Mouse (Mus musculus): ENCODE results near the gene Gm20388.

The Gm20388 gene

DNA sequence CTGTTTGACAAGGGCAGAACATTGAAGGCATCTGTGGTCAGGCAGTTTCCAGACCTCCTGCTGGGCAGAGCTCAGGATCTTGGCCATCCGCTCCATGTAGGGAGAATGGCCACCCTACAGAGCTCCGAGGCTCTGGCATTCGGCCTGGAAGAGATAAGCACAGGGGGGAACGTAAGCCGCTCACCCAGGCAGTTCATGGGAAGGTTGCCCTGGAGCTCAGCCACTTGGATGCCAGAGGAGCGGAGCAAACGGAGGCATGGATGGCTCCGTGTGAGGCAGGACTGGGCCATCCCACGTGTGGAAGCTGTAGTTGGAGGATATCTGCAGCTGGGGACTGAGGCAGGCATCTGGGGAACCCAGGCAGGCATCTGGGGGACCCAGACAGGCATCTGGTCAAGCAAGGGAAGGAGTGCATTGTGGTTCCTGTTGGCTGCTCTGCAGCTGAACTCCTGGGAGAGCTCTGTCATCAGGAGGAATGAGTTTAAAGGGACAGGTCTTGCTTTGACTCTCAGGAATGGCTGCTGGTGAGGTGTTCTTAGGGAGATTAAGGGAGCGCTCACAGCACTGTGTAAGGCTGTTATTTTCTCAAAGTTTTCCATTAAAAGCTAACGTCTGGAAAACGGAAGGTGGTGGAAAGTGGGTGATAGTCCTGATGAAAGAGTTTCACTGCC is 4406.0 kb downstream of the Gm20388 start:
- in situ Hi-C loops (cut with MboI, MseI) = no loop called here

DNA sequence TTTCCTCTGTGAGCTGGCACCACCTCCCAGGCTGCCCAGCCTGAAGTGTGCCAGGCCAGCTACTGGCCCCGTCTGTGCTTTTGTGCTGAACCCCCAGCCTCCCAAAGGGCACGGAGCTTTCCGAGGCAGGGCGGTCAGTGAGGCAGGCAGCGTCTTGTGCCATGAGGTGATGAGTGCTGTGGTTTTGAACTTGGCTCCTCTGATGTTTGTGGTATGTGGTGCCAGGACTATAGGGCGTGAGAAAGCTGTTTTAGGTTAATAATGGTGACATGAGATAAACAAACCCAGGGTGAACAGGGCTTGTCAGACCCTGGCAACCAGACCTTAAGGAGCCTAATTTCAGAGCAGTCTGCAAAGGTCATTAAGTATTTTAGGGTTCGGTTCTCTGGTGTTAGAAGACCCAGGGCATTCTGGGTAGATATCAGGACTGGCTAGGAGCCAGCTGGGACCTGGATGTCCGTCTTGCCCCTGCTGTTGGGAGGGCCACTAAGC is 4406.6 kb downstream of the Gm20388 start:
- in situ Hi-C loops (cut with MboI, MseI) = no loop called here

DNA sequence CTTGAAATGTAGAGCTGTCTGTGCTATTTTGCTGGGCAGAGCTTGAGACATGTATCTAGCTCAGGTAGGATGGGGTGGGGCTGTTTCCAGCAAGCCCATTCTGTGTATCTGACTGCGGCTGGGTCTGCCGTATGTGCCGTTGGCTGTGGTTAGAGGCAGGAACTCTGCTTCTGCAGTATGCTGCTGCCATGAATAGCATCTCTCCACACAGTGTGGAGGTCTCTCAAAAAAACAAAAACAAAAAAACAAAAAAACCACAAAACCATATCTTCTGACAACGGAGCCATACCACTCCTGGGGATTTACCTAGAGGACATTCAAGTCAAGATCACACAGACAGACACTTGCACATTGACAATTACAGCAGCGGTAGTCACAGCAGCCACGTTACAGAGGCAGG is 4407.2 kb downstream of the Gm20388 start:
- in situ Hi-C loops (cut with MboI, MseI) = no loop called here

DNA sequence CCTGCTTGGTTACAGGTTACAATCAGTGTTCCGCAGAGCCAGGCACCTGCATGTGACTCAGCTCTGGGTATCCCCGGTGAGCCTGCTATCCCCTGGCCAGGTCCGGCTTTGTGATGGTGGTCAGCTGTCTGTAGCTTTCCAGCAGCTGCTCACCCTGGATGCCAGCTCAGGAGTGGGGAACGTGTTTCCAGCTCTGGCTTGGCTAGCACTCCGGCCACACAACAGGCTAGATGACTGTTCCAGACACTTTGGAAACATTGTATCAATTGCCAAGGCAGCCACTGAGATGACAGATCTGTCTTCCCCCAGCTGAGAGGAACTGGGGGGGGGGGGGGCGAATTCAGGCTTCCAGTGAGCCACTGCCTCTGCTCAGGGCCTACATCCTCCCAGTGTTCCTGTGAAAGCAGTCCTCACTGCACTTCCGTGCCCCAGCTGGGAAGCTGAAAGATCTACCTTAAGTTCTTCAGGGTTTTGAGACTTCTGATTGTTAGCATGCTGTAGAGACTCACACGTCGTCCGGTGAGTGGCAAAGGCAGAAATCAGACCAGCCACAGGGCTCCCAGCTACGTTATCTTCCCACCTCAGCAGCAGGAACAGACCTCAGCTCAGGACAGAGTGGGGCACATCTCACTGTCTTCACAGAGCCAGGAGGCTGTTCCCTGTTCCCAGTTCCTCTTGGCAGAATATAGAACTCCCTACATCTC is 4408.1 kb downstream of the Gm20388 start:
- in situ Hi-C loops (cut with MboI, MseI) = no loop called here

DNA sequence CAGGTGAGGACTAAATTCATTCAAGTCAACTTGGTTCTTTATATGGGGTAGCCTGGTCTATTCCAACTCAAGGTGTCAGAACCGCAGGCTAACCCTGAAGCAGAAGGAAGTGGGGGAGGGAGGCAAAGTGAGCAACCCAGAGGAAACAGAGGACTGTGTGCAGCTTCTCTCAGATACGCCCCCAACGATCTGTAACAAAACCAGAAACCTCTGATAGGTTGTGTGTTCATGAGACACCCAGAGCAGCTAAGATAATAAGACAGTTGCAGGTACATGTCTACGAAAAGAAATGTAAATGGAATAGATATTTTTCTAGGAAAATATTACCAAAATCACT is 4408.6 kb downstream of the Gm20388 start:
- in situ Hi-C loops (cut with MboI, MseI) = no loop called here

DNA sequence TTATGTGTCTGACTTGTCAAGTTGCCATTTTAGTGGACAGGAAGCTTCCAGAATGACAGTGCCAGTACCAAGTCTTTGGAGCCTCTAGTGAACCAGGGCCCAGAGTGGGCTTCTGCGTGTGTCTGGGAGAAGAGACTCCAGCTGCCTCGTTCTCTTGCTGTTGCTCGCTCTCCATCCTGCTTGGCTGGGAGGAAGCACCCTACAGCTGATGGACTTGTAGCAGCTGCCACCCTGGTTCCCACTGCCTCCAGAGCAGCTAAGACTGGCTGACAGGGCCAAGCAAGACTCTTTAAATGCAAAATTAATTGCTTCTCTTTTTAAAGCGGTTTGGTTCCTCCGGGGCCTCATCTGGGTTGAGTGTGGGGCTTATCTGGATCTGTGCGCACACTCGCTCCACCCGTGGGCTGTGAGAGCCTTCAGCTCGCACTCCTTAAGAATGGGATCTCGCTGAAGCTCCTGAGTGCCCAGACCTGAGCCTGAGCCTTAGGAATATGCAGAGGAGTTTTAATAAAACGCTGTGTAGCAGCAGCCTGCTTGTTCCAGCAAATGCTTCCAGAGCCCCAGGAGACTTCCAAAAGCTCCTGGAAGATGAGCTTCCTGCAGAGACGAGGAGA is 4410.7 kb downstream of the Gm20388 start:
- in situ Hi-C loops (cut with MboI, MseI) = no loop called here

DNA sequence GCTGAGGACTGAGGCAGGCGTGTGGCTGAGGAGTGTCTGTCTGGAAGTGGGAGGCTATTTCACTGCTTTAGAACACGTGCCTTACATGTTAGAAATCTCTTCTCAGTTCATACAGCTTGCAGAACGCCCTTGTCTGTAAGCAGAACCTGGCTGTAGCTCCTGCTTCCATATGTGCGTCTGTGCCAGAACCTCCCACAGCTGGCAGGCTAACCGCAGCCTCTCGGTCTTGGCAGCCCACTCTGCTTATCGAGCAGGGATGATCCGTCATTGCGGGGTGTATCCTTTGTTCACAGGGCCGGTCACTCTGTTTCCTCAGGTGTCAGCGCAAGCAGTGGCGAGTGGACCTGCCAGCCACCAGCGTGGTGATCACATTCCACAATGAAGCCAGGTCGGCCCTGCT is 4412.7 kb downstream of the Gm20388 start:
- in situ Hi-C loops (cut with MboI, MseI) = no loop called here

DNA sequence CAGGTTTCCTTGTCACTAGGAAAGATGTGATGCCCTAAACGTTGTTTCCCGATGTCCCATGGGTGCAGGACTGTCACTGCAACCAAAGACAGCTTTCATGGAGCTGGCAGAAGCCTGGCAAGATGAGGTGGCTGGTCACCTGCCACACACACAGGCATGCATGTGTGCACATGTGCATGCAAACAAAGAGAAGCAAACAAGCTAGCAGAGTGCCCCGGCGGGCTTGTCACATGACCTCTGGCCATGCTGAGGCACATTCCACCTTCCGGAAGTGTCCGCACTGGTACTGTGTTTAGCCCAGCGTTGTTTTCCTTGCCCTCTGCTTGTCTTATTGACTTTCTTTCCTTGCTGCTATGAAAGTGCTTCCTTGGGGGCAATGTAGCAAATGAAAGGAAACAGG is 4417.6 kb downstream of the Gm20388 start:
- in situ Hi-C loops (cut with MboI, MseI) = no loop called here

DNA sequence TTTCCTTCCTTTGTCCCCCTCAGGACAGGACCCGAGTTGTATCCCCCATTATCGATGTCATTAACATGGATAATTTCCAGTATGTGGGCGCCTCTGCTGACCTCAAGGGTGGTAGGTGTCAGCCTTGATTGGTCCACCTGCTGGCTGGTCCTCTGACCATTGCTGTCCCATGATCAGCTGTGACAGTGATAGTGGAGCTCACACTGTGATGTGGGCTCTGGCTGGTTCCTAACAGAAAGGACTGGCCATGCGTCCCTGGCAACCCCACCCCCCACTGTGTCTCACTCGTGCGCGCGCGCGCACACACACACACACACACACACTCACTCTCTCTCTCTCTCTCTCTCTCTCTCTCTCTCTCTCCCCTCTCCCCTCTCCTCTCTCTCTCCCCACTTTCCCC is 4419.0 kb downstream of the Gm20388 start:
- in situ Hi-C loops (cut with MboI, MseI) = no loop called here

DNA sequence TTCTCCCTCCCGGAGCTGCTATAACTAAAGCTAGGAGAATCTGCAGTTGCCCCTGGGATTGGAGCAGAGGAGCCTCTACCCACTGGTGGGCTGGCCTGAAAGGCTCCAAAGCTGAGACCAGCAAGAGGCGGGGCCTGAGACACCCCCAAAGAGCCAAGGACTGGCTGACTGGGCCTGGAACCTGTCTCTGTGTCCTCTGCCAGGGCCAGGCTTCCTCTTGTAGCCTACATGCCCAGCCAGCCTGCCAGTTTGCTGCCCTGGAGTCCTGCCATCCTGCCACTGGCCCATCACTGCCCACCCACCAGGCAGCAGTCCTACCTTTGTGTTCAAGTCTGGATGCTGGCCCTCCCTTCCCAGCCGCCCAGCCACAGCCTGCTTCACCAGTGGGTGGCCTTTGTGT is 4419.8 kb downstream of the Gm20388 start:
- in situ Hi-C loops (cut with MboI, MseI) = no loop called here

DNA sequence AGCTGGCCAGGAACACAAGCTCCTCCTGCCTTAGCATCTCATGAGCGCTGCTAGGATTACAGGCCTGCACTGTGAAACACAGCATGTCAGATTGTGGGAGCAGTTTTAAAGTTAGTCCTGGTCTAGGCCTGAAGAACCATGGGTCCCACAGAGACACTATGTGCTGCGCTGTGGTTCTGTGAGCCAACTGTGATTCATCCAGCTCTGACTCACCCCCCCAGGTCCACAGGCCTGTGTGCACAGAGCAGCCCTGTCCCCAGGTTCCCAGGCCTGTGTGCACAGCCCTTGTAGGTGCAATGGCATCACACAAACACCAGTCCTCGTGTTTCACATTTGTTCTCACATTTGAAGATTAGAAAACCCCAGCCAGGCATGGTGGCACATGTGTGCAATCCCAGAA is 4420.5 kb downstream of the Gm20388 start:
- in situ Hi-C loops (cut with MboI, MseI) = no loop called here

DNA sequence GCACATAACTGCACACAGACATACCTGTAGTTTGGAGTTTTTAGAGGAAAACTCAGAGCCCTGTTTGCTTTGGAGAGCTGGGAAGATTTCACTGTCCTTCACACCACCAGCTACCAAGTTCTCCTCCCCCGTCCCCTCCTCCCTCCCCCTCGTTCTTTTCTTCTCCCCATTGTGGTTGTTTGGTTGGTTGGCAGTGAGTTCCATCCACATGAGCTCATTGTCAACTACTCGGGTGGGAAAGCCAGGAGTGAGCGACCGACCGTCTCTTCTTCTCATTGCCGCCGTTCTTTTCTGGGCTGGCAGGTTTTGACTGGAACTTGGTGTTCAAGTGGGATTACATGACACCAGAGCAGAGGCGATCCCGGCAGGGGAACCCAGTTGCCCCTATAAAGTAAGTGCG is 4421.1 kb downstream of the Gm20388 start:
- in situ Hi-C loops (cut with MboI, MseI) = no loop called here

DNA sequence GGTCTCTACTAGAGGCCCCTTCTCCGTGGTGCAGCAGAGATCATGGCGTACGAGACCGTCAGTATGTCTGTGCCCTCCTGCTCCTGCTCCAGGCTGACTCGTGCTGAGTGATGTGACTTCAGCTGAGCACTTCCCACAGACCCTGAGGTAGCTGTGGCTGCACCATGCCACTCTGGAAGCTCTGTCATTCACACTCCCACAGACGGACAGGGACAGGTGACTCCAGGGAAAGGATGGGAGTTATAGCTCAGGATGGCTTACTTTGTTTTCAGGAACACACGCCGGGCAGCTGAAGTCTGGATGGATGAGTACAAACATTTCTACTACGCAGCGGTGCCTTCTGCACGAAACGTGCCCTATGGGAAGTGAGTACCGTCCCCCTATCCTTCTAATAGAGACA is 4425.7 kb downstream of the Gm20388 start:
- in situ Hi-C loops (cut with MboI, MseI) = no loop called here

DNA sequence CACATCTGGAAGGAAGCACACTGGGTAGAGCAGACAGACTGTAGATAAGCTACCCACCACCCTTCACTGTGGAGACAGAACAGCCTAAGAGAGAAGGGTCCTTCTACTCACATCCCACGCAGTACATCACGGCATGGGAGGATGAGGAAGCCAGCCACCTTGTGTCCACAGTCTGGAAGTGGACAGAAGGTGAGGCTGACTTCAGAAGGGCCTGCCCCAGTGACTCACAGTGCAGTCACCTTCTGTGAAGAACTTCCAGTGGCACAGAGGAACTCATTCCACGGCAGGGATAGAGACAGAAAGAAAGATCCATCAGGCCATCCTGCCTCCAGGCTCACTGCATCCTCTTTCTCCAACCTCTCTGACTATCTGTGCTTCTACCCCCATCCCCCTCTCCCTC is 4429.1 kb downstream of the Gm20388 start:
- in situ Hi-C loops (cut with MboI, MseI) = no loop called here

DNA sequence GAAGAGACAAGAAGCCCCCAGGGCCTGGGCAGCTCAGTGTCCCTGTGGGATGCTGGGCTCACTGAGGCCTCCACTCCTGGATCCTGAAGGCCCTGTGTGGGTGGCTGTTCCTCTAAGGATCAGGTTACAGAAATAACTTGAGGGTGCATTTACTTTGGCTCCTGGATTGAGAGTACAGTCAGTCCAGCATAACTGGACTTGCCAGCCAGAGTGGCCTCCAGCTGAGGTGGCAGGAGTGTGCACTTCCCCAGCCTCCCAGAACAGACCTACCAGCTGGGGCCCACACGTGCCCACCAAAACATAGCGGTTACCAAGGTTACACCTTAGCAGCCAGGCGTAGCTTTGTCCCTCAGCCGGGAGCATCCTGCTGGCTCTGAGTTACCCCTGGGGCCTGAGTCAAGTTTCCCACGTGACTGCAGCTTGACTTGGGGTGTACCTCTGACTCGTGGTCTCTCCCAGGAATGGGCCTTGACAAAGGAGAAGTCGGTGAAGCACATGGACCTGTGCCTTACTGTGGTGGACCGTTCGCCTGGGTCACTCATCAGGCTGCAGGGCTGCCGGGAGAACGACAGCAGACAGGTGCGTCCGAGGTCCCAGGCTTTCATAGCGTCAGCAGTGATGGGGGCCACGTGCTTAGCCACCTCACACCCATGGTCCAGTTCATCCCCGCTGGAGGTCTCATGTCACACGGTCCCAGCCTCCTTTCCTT is 4429.9 kb downstream of the Gm20388 start:
- in situ Hi-C loops (cut with MboI, MseI) = no loop called here

DNA sequence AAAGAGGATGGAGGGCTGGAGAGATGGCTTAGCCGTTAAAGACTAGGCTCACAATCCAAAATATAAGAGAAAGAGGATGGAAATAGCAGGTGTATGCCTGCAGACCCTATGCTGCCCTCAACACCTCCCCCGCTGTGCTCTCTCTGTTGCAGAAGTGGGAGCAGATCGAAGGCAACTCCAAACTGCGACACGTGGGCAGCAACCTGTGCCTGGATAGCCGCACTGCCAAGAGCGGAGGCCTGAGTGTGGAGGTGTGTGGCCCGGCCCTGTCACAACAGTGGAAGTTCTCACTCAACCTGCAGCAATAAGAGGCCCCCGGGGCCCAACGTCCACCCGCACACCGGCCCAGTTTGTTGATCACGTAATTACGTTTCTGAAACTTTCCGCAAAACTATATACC is 4432.5 kb downstream of the Gm20388 start:
- in situ Hi-C loops (cut with MboI, MseI) = no loop called here

DNA sequence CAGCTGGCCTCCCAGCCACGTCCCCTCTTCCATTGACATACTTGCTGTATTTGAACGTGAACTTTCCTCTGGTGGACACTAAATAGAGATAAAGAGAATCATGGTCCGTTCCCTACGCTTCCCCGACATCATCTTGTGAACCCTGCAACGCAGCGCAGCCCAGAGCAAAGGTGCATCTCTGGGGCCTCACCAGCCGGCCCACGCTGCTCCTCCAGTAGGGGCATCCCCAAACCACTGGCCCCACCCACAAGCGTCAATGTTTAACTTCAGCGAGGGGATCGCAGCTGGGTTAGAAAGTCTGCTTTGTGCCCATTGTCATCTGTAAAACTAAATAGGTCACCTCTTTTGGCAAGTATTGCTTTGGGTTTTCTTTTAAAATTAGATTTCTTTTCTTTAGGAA is 4433.4 kb downstream of the Gm20388 start:
- in situ Hi-C loops (cut with MboI, MseI) = no loop called here

DNA sequence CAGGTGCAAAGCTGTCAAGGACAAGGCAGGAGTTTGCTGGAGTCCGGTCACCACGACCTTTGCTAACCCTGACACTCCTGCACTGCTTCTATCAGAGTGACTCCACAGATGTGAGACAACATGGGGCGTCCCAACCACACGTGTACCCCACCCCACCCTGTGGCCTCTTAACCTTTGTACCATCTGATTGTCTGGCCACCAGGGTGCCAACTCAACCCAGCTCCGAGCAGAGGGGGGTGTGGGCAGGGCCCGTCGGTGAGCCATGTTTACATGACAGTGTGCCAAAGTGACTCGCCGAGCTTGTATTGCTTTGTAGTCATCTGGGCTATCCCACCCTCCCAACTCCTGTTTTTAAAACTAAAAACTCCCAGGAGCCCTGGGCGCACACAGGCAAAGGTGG is 4434.5 kb downstream of the Gm20388 start:
- in situ Hi-C loops (cut with MboI, MseI) = no loop called here

DNA sequence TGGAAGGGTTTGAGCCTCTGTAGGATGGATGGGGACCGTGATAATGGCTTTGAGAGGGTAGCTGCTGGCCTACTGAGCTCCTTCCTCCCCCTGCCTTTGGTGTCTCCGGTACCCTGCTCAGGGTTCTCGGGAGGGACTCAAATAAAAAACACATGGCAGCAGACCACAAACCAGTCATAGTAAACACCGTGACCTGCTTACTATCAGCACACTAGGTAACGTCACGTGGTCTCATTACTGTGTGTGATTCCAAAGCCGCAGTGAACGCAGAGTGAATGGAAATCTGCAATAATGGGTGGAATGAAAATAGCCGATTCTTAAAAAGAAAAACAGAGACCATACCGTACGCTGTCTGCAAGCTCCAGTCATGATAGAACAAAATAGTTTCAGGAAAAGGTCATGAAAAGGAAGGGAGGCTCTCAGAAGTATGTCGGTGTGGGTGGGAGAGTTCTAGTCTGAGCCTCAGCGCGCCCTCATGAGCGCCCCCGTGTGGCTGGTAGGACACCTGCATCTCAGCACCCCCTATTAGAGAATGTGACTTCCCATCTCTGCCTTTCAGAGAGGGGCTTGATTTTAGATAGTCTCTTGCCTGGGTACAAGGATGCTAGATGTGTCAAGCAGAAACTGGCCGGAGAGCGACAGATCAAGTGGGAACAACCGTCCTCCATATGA is 4436.3 kb downstream of the Gm20388 start:
- in situ Hi-C loops (cut with MboI, MseI) = no loop called here

DNA sequence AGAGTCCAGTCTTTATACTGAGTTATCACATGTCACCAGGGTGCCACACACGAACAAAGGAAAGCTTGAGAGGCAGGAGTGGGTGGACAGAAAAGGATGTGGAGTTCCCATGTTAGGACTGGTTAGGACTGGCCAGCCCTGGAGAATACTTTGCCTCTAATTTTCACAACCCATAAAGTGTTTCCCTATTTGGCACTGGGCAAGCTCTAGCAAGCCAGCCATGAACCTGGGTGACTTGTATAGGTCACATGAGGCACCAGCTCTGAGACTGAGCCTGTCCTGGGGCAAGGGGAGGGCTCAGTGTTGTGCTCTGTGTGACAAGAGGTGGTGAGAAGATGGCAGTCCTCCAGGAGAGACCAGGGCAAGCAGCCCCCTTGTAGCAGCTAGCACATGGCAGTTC is 4437.4 kb downstream of the Gm20388 start:
- in situ Hi-C loops (cut with MboI, MseI) = no loop called here

DNA sequence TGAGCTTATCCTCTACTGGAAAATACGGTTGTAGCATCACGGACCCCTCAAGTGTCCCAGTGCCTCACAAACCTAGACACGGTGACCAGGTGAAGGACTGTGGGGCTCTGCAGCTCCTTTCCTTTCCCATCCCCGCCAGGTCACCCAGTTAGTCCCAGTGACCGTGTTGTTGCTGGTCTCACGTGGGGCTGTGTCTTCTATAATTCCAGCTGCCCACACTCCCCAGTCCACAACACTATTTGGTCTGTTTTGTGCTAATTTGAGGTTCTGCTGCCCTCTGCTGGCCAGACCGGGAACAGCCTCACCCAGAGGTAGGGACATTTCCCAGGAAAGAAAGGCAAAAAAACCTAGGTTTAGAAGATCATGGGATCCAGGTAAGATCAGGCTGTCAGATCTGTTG is 4439.0 kb downstream of the Gm20388 start:
- in situ Hi-C loops (cut with MboI, MseI) = loop anchor here (5.0 kb wide), 1 partner anchor 422 kb away; no protein-coding TSS in a partner anchor

DNA sequence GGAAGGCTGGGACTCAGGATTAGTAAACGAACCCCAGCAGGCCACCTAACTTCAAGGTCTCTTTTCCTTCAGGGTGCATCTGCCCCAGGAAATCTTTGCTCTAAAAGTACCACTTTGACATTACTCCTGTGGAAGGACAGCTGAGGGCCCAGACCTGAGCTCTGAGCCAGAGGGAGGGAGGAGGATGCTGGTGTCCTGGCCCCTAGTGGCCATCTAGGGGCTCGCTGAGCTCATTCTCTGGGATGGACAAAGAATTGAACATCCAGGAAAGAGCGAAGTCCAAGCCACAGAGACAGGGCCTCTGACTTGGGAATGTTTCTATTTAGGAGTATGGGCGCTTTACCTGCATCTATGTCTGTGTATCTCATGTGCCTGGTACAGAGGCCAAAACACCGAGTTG is 4441.0 kb downstream of the Gm20388 start:
- in situ Hi-C loops (cut with MboI, MseI) = loop anchor here (5.0 kb wide), 1 partner anchor 424 kb away; no protein-coding TSS in a partner anchor

Data from T-helper 1 cell (primary cell).